Mouse (Mus musculus) midbrain, embryonic 13.5 days (tissue): Measurements from ENCODE around the gene Ptpn11. TPM values are rescaled to one million over a fixed set of nuclear protein-coding genes. Genes with fewer than 3 reads are reported as not detected.
"Not testable (repeated sequence)": the region's sequence is repeated elsewhere in the genome, so short reads cannot be mapped to it uniquely, and the experiment has no call there.

Experiments
- ATAC-seq: fragments of 200-750 bp; cut with Nextera tagmentation; 2 replicates; pipeline ENCODE4 v1.8.0; 2017; ENCODE audit warnings: mild to moderate bottlenecking, moderate TSS enrichment, moderate library complexity
- H3K27ac ChIP-seq: fragments of 300-500 bp; sonication (generic); 2 replicates; pipeline ENCODE4 v1.5.1; 2015; ENCODE audit warnings: inconsistent platforms, mild to moderate bottlenecking, moderate library complexity
- H3K27me3 ChIP-seq: fragments of 300-500 bp; sonication (generic); 2 replicates; pipeline ENCODE4 v1.6.1; 2015; ENCODE audit warnings: mild to moderate bottlenecking, inconsistent platforms
- H3K36me3 ChIP-seq: fragments of 300-500 bp; sonication (generic); 2 replicates; pipeline ENCODE4 v1.6.1; 2015; ENCODE audit warnings: mild to moderate bottlenecking, inconsistent platforms
- H3K4me1 ChIP-seq: fragments of 300-500 bp; sonication (generic); replicated peaks from 2 replicates; pipeline ENCODE4 v1.6.1; 2015; ENCODE audit warnings: inconsistent platforms
- H3K4me2 ChIP-seq: fragments of 300-500 bp; sonication (generic); replicated peaks from 2 replicates; pipeline ENCODE4 v1.6.1; 2015; ENCODE audit warnings: moderate library complexity, mild to moderate bottlenecking, inconsistent platforms
- H3K4me3 ChIP-seq: fragments of 300-500 bp; sonication (generic); replicated peaks from 2 replicates; pipeline ENCODE4 v1.5.1; 2015; ENCODE audit warnings: mild to moderate bottlenecking, inconsistent platforms
- H3K9ac ChIP-seq: fragments of 300-500 bp; sonication (generic); replicated peaks from 2 replicates; pipeline ENCODE4 v1.6.1; 2015; ENCODE audit warnings: mild to moderate bottlenecking, inconsistent platforms
- H3K9me3 ChIP-seq: fragments of 300-500 bp; sonication (generic); 2 replicates; pipeline ENCODE4 v1.6.1; 2016; ENCODE audit warnings: mild to moderate bottlenecking, inconsistent platforms
- WGBS: fragments of 180-500 bp; shearing (Covaris S2); methylation state at CpG from one replicate; pipeline ENCODE4 v1.1.7; 2015; 5-methylcytosine and 5-hydroxymethylcytosine counted together
- polyA plus RNA-seq: library from polyadenylated mRNA; unstranded; fragments of >200 nt; fragmentation: Nextera tagmentation; extraction: Ambion mirVana; gene quantifications from 2 replicates; pipeline ENCODE4 v1.2.1, GENCODE M21; 2015

The Ptpn11 gene
- polyA plus RNA-seq: 22.9 and 23.2 TPM in 2 replicates

- Histone ChIP-seq H3K9me3 (no peaks in the 10 kb centered on the region), H3K4me3 (peak within 1 kb of the TSS; percentile 88), H3K27me3 (0 out of 2 replicates have a peak, but pooled peaks cover 3% of the 10 kb centered on the region), H3K4me2 (peak within 1 kb of the TSS; percentile 85), H3K9ac (peak within 1 kb of the TSS; percentile 90), H3K27ac (peak within 1 kb of the TSS; percentile 80), H3K4me1 (peaks cover 52% of the 10 kb centered on the region), H3K36me3 (no peaks in the 10 kb centered on the region)
- peak; percentile 96 for ATAC-seq
- under 1% methylated on average over 90 of the region's 98 CpGs for WGBS
Observed at GRCm38 (mm10) chr5:121190836-121191583, at the start of gene Ptpn11. Gene Ptpn11 (minus strand): TSS chr5:121191397.

- 80% methylated on average over 5 of the region's 5 CpGs for WGBS
Observed at GRCm38 (mm10) chr5:121239846-121240245, 48.6 kb upstream of the Ptpn11 start.

GRCm38 (mm10) chr5:121238208-121238607, 47.0 kb upstream of the Ptpn11 start:
- no peak overlapping the region for H3K27ac ChIP-seq
- H3K9ac ChIP-seq: no peak overlapping the region
- WGBS: 90% methylated on average over 2 of the region's 2 CpGs
- no peak overlapping the region for H3K4me2 ChIP-seq
- no peaks in the 10 kb centered on the region for H3K4me1 ChIP-seq
- ATAC-seq: no peak
- no peaks in the 10 kb centered on the region for H3K27me3 ChIP-seq
- no peaks in the 10 kb centered on the region for H3K9me3 ChIP-seq
- H3K4me3 ChIP-seq: no peak overlapping the region
- peaks cover 7% of the 10 kb centered on the region; the same call in 1 of the 2 replicates for H3K36me3 ChIP-seq

More at GRCm38 (mm10) chr5:121239846-121240245, 48.6 kb upstream of the Ptpn11 start:
- H3K9me3 ChIP-seq: no peaks in the 10 kb centered on the region
- H3K27ac ChIP-seq: no peak overlapping the region
- no peak overlapping the region for H3K4me3 ChIP-seq
- ATAC-seq: no peak
- H3K9ac ChIP-seq: no peak overlapping the region
- no peak overlapping the region for H3K4me2 ChIP-seq
- H3K36me3 ChIP-seq: peaks cover 3% of the 10 kb centered on the region; the same call in 1 of the 2 replicates
- no peaks in the 10 kb centered on the region for H3K4me1 ChIP-seq
- H3K27me3 ChIP-seq: no peaks in the 10 kb centered on the region

DNA sequence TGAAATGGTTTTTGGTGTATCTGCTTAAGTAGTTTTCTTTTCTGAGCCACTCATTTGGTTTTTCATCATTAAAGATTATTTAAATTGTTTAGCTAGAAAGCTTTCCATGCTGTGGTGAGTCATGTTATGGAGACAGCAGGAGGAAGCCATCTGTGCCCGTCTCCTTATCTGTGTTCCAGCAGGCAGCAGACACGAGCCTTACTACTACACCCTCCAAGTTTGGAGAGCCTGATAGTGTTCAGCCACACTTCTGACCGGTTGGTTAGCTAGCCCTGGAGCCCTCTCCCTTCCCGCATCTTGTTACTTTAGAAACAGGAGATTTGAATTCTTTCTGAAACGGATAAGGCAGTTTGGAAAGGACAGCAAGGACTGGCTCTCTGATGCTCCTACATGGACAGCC, 45.0 kb upstream of the Ptpn11 start:
- Histone ChIP-seq H3K4me2 (no peak overlapping the region), H3K4me1 (no peaks in the 10 kb centered on the region), H3K4me3 (no peak overlapping the region), H3K9ac (no peak overlapping the region), H3K27me3 (no peaks in the 10 kb centered on the region), H3K27ac (no peak overlapping the region), H3K36me3 (peaks cover 12% of the 10 kb centered on the region), H3K9me3 (no peaks in the 10 kb centered on the region)
- ATAC-seq: no peak
- 85% methylated on average over 5 of the region's 5 CpGs for WGBS

DNA sequence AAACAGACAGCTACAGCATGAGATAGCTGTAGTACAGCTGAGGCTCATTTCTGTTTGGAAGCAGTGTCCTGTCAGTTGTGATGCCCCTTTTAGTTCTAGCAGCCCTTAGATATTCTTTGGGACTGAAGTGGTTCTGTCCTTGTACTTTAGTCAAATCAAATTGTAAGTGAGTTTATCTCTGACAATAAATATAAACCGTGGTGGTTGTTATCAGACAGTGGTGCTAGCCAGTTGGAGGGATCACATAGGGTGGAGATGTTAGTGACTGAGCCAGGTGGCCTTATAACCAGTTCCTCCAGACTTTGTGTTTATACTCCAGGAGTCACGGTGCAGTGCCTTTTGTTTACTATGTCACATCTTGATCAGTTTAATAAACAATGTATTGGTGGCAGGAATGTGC, 42.5 kb upstream of the Ptpn11 start:
- H3K4me2 ChIP-seq: no peak overlapping the region
- no peaks in the 10 kb centered on the region for H3K9me3 ChIP-seq
- no peak overlapping the region for H3K4me3 ChIP-seq
- no peak overlapping the region for H3K27ac ChIP-seq
- no peaks in the 10 kb centered on the region for H3K4me1 ChIP-seq
- no peak overlapping the region for H3K9ac ChIP-seq
- WGBS: 96% methylated on average over 2 of the region's 2 CpGs
- H3K36me3 ChIP-seq: peaks cover 12% of the 10 kb centered on the region
- no peaks in the 10 kb centered on the region for H3K27me3 ChIP-seq
- ATAC-seq: no peak

GRCm38 (mm10) chr5:121232789-121233188, 41.6 kb upstream of the Ptpn11 start:
- no peaks in the 10 kb centered on the region for H3K27me3 ChIP-seq
- no peaks in the 10 kb centered on the region for H3K9me3 ChIP-seq
- H3K36me3 ChIP-seq: peaks cover 12% of the 10 kb centered on the region
- no peak overlapping the region for H3K9ac ChIP-seq
- no peak overlapping the region for H3K27ac ChIP-seq
- 94% methylated on average over 1 of the region's 1 CpGs for WGBS
- no peak overlapping the region for H3K4me2 ChIP-seq
- ATAC-seq: no peak
- H3K4me3 ChIP-seq: no peak overlapping the region
- H3K4me1 ChIP-seq: no peaks in the 10 kb centered on the region

- no peak for ATAC-seq
- Histone ChIP-seq H3K9ac (no peak overlapping the region), H3K4me3 (no peak overlapping the region), H3K4me2 (no peak overlapping the region), H3K9me3 (no peaks in the 10 kb centered on the region), H3K36me3 (peaks cover 12% of the 10 kb centered on the region), H3K27ac (no peak overlapping the region), H3K27me3 (no peaks in the 10 kb centered on the region), H3K4me1 (peaks cover 5% of the 10 kb centered on the region)
- WGBS: 96% methylated on average over 9 of the region's 9 CpGs
Observed at GRCm38 (mm10) chr5:121230811-121231210, 39.6 kb upstream of the Ptpn11 start.

- Histone ChIP-seq H3K27me3 (no peaks in the 10 kb centered on the region), H3K4me3 (no peak overlapping the region), H3K36me3 (peaks cover 9% of the 10 kb centered on the region; the same call in 1 of the 2 replicates), H3K27ac (no peak overlapping the region), H3K4me1 (peaks cover 6% of the 10 kb centered on the region), H3K9ac (no peak overlapping the region), H3K4me2 (no peak overlapping the region), H3K9me3 (no peaks in the 10 kb centered on the region)
- ATAC-seq: no peak
- 94% methylated on average over 2 of the region's 2 CpGs for WGBS
Observed at GRCm38 (mm10) chr5:121229182-121229581, 38.0 kb upstream of the Ptpn11 start.

GRCm38 (mm10) chr5:121227330-121227729, 36.1 kb upstream of the Ptpn11 start:
- ATAC-seq, H3K9me3 ChIP-seq, H3K27ac ChIP-seq, H3K4me2 ChIP-seq, H3K9ac ChIP-seq, H3K36me3 ChIP-seq, H3K4me3 ChIP-seq, H3K27me3 ChIP-seq: not testable (repeated sequence)
- 91% methylated on average over 1 of the region's 1 CpGs for WGBS
- peaks cover 14% of the 10 kb centered on the region for H3K4me1 ChIP-seq

GRCm38 (mm10) chr5:121226845-121227244, 35.6 kb upstream of the Ptpn11 start:
- H3K9me3 ChIP-seq: no peaks in the 10 kb centered on the region
- no peak overlapping the region for H3K27ac ChIP-seq
- H3K36me3 ChIP-seq: no peaks in the 10 kb centered on the region
- no peak overlapping the region for H3K9ac ChIP-seq
- 90% methylated on average over 4 of the region's 4 CpGs for WGBS
- H3K27me3 ChIP-seq: no peaks in the 10 kb centered on the region
- H3K4me3 ChIP-seq: no peak overlapping the region
- peaks cover 19% of the 10 kb centered on the region for H3K4me1 ChIP-seq
- H3K4me2 ChIP-seq: no peak overlapping the region
- ATAC-seq: no peak

- Histone ChIP-seq H3K27me3 (no peaks in the 10 kb centered on the region), H3K4me3 (no peak overlapping the region), H3K36me3 (no peaks in the 10 kb centered on the region), H3K4me1 (peaks cover 22% of the 10 kb centered on the region), H3K4me2 (no peak overlapping the region), H3K27ac (no peak overlapping the region), H3K9ac (no peak overlapping the region), H3K9me3 (no peaks in the 10 kb centered on the region)
- WGBS: 70% methylated on average over 3 of the region's 3 CpGs
- ATAC-seq: no peak
Observed at GRCm38 (mm10) chr5:121226406-121226805, 35.2 kb upstream of the Ptpn11 start.

- Histone ChIP-seq H3K27ac (no peak overlapping the region), H3K9me3 (no peaks in the 10 kb centered on the region), H3K4me3 (no peak overlapping the region), H3K4me2 (no peak overlapping the region), H3K36me3 (no peaks in the 10 kb centered on the region), H3K27me3 (no peaks in the 10 kb centered on the region), H3K9ac (no peak overlapping the region), H3K4me1 (peaks cover 22% of the 10 kb centered on the region)
- 91% methylated on average over 2 of the region's 2 CpGs for WGBS
- ATAC-seq: no peak
Observed at GRCm38 (mm10) chr5:121225854-121226253, 34.7 kb upstream of the Ptpn11 start.

GRCm38 (mm10) chr5:121224856-121225255, 33.7 kb upstream of the Ptpn11 start:
- 91% methylated on average over 3 of the region's 3 CpGs for WGBS
- Histone ChIP-seq H3K27ac (no peak overlapping the region), H3K27me3 (no peaks in the 10 kb centered on the region), H3K9ac (no peak overlapping the region), H3K4me2 (no peak overlapping the region), H3K4me1 (peaks cover 22% of the 10 kb centered on the region), H3K36me3 (no peaks in the 10 kb centered on the region), H3K9me3 (no peaks in the 10 kb centered on the region), H3K4me3 (no peak overlapping the region)
- ATAC-seq: no peak
